Mouse (Mus musculus) stomach, embryonic 16.5 days (tissue): ENCODE data around the gene Tmem265. TPM values are rescaled to one million over a fixed set of nuclear protein-coding genes. Genes with fewer than 3 reads are reported as not detected.

Experiments
- ATAC-seq: fragments of 200-750 bp; cut with Nextera tagmentation; 2 replicates; pipeline ENCODE4 v1.8.0; 2017; ENCODE audit warnings: moderate number of reproducible peaks, moderate TSS enrichment; ENCODE audit not compliant: insufficient read depth, low FRiP score
- H3K27ac ChIP-seq: fragments of 300-500 bp; sonication (generic); 2 replicates; pipeline ENCODE4 v1.5.1; 2014; ENCODE audit warnings: low read length
- H3K27me3 ChIP-seq: fragments of 300-500 bp; sonication (generic); 2 replicates; pipeline ENCODE4 v1.6.1; 2014; ENCODE audit warnings: low read length, control low read depth, mixed read lengths; ENCODE audit not compliant: control insufficient read depth, insufficient read depth
- H3K36me3 ChIP-seq: fragments of 300-500 bp; sonication (generic); 2 replicates; pipeline ENCODE4 v1.6.1; 2014; ENCODE audit warnings: low read length; ENCODE audit not compliant: control insufficient read depth, insufficient read depth
- H3K4me1 ChIP-seq: fragments of 300-500 bp; sonication (generic); 2 replicates; pipeline ENCODE4 v1.6.1; 2014; ENCODE audit warnings: low read length, control low read depth, mixed read lengths; ENCODE audit not compliant: control insufficient read depth, insufficient read depth
- H3K4me2 ChIP-seq: fragments of 300-500 bp; sonication (generic); 2 replicates; pipeline ENCODE4 v1.6.1; 2014; ENCODE audit warnings: low read depth, low read length, mixed read lengths
- H3K4me3 ChIP-seq: fragments of 300-500 bp; sonication (generic); replicated peaks from 2 replicates; pipeline ENCODE4 v1.5.1; 2014; ENCODE audit warnings: mild to moderate bottlenecking, low read length
- H3K9ac ChIP-seq: fragments of 300-500 bp; sonication (generic); 2 replicates; pipeline ENCODE4 v1.6.1; 2014; ENCODE audit warnings: low read length
- H3K9me3 ChIP-seq: fragments of 300-500 bp; sonication (generic); replicated peaks from 2 replicates; pipeline ENCODE4 v1.6.1; 2016; ENCODE audit warnings: low read length, control low read depth; ENCODE audit not compliant: control insufficient read depth
- WGBS: fragments of 180-500 bp; shearing (Covaris S2); extraction: QIAGEN DNeasy Blood & Tissue Kit; methylation state at CpG from one replicate; pipeline ENCODE4 v1.1.7; 2014; 5-methylcytosine and 5-hydroxymethylcytosine counted together
- polyA plus RNA-seq: library from polyadenylated mRNA; unstranded; fragments of >200 nt; fragmentation: Nextera tagmentation; extraction: Ambion mirVana; gene quantifications from 2 replicates; pipeline ENCODE4 v1.2.1, GENCODE M21; 2015

Gene Tmem265
- polyA plus RNA-seq, 1 experiment from 2014 or later: 10.1 TPM

- no peak overlapping the region for H3K4me3 ChIP-seq
- no peaks in the 10 kb centered on the region for H3K4me1 ChIP-seq
- 95% methylated on average over 7 of the region's 7 CpGs for WGBS
- H3K36me3 ChIP-seq: peaks cover 29% of the 10 kb centered on the region
- no peaks in the 10 kb centered on the region for H3K27me3 ChIP-seq
- H3K9ac ChIP-seq: no peak overlapping the region
- no peak for ATAC-seq
- no peaks in the 10 kb centered on the region for H3K9me3 ChIP-seq
- H3K27ac ChIP-seq: no peak overlapping the region
- H3K4me2 ChIP-seq: no peak overlapping the region
Measured at GRCm38 (mm10) chr7:127600612-127601011, 39.4 kb downstream of the Tmem265 start.

GRCm38 (mm10) chr7:127601735-127602134, 40.5 kb downstream of the Tmem265 start:
- Histone ChIP-seq H3K27ac (no peak overlapping the region), H3K9ac (no peak overlapping the region), H3K36me3 (peaks cover 18% of the 10 kb centered on the region), H3K4me3 (no peak overlapping the region), H3K9me3 (no peaks in the 10 kb centered on the region), H3K4me2 (no peak overlapping the region), H3K4me1 (no peaks in the 10 kb centered on the region), H3K27me3 (no peaks in the 10 kb centered on the region)
- ATAC-seq: no peak
- 80% methylated on average over 4 of the region's 4 CpGs for WGBS

DNA sequence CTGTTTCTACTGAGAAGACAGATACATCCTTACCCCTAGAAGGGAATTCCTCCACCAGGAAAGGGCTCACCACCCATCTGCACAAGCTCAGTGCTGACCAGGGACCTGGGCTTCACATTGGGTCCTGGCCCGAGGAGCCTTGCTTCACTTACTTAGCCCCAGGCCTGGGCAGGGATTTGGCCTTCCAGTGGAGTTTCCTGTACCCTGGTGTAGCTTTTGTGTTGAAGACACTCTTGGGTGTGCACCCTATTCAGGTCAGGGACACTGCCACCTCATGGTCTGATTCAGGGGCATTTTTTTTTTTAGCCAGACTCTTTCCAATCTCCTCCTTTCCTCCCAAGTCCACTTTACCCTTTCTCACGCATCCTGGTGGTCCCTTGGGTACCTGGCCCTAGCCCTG, 41.7 kb downstream of the Tmem265 start:
- Histone ChIP-seq H3K4me1 (no peaks in the 10 kb centered on the region), H3K36me3 (peaks cover 6% of the 10 kb centered on the region; the same call in 1 of the 2 replicates), H3K9me3 (no peaks in the 10 kb centered on the region), H3K4me3 (no peak overlapping the region), H3K27ac (no peak overlapping the region), H3K4me2 (no peak overlapping the region), H3K9ac (no peak overlapping the region), H3K27me3 (no peaks in the 10 kb centered on the region)
- WGBS: 91% methylated on average over 2 of the region's 2 CpGs
- ATAC-seq: no peak

DNA sequence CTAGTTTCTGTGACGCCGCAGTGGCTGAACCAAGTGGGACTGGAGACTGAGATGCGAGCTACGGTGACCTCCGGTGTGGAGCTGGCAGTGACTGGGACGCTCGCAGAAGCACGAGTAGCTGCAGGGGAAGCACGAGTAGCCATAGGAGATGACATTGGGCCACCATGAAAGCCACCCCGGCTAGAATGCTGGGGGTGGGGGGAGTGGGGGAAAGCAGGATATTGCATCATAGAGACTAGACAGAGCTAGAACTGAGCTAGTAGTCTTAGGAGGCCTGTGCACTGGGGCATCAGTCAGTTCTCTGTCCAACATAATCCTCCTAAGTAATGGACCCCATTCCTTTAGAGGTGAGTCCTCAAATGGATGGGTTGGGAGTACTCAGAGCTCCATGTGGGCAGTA, 43.1 kb downstream of the Tmem265 start:
- peaks cover 18% of the 10 kb centered on the region; the same call in 1 of the 2 replicates for H3K36me3 ChIP-seq

DNA sequence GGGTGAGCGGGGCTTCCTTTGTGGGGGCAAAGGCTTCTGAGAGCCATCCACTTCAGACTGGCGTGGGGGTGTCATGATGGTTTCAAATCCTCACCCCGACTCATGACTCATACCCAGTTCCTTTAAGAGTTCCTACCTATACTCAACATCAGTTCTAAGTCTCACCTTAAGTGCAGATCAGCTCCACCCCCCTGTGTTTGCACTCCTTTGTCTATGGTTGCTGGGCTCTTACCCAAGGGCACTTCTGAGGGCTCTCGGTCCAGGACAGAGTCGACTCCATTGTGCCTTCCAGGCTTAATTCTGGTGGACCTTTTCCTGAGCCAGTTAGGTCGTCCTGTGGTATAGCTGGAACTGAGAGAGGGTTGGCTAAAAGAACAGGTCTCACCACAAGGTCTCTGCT, 46.0 kb downstream of the Tmem265 start:
- Histone ChIP-seq H3K27me3 (no peaks in the 10 kb centered on the region), H3K4me3 (no peak overlapping the region), H3K9ac (no peak overlapping the region), H3K4me2 (no peak overlapping the region), H3K9me3 (0 out of 2 replicates have a peak, but pooled peaks cover 6% of the 10 kb centered on the region), H3K36me3 (peaks cover 42% of the 10 kb centered on the region), H3K27ac (no peak overlapping the region), H3K4me1 (no peaks in the 10 kb centered on the region)
- 69% methylated on average over 6 of the region's 6 CpGs for WGBS
- ATAC-seq: no peak

More for the DNA sequence above, 43.1 kb downstream of the Tmem265 start:
- 86% methylated on average over 10 of the region's 10 CpGs for WGBS
- H3K4me2 ChIP-seq: no peak overlapping the region
- H3K9ac ChIP-seq: no peak overlapping the region
- H3K27ac ChIP-seq: no peak overlapping the region
- no peaks in the 10 kb centered on the region for H3K4me1 ChIP-seq
- H3K4me3 ChIP-seq: no peak overlapping the region
- H3K9me3 ChIP-seq: no peaks in the 10 kb centered on the region
- H3K27me3 ChIP-seq: no peaks in the 10 kb centered on the region
- ATAC-seq: no peak

- no peak for ATAC-seq
- H3K9ac ChIP-seq: no peak overlapping the region
- no peak overlapping the region for H3K27ac ChIP-seq
- 95% methylated on average over 29 of the region's 29 CpGs for WGBS
- H3K27me3 ChIP-seq: no peaks in the 10 kb centered on the region
- H3K9me3 ChIP-seq: 0 out of 2 replicates have a peak, but pooled peaks cover 6% of the 10 kb centered on the region
- no peak overlapping the region for H3K4me3 ChIP-seq
- peaks cover 49% of the 10 kb centered on the region for H3K36me3 ChIP-seq
- no peak overlapping the region for H3K4me2 ChIP-seq
- peaks cover 13% of the 10 kb centered on the region for H3K4me1 ChIP-seq
Measured at GRCm38 (mm10) chr7:127611011-127611410, 49.8 kb downstream of the Tmem265 start.

DNA sequence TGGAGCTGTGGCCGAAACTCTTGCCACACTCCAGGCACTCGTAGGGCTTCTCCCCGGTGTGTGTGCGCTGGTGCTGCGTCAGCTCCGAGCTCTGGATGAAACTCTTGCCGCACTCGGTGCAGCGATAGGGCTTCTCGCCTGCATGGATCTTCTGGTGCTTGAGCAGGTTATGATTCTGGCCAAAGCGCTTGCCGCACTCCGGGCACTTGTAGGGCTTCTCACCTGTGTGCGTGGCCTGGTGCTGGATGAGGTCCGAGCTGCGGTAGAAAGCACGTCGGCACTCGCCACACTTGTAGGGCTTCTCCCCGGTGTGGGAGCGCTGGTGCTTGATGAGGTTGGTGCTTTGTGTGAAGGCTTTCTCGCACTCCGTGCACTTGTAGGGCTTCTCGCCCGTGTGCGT, 50.4 kb downstream of the Tmem265 start:
- no peak for ATAC-seq
- no peak overlapping the region for H3K27ac ChIP-seq
- H3K4me3 ChIP-seq: no peak overlapping the region
- H3K9ac ChIP-seq: no peak overlapping the region
- H3K4me1 ChIP-seq: peaks cover 16% of the 10 kb centered on the region
- no peaks in the 10 kb centered on the region for H3K27me3 ChIP-seq
- no peak overlapping the region for H3K4me2 ChIP-seq
- 0 out of 2 replicates have a peak, but pooled peaks cover 6% of the 10 kb centered on the region for H3K9me3 ChIP-seq
- WGBS: 96% methylated on average over 26 of the region's 26 CpGs
- H3K36me3 ChIP-seq: peaks cover 49% of the 10 kb centered on the region

- Histone ChIP-seq H3K4me2 (no peak overlapping the region), H3K27ac (no peak overlapping the region), H3K9ac (peak overlapping the region; percentile 96; the same call in 1 of the 2 replicates), H3K4me3 (no peak overlapping the region), H3K36me3 (peaks cover 43% of the 10 kb centered on the region), H3K27me3 (no peaks in the 10 kb centered on the region), H3K4me1 (peaks cover 16% of the 10 kb centered on the region), H3K9me3 (0 out of 2 replicates have a peak, but pooled peaks cover 6% of the 10 kb centered on the region)
- 85% methylated on average over 8 of the region's 8 CpGs for WGBS
- no peak for ATAC-seq
Measured at GRCm38 (mm10) chr7:127613501-127613900, 52.3 kb downstream of the Tmem265 start.

DNA sequence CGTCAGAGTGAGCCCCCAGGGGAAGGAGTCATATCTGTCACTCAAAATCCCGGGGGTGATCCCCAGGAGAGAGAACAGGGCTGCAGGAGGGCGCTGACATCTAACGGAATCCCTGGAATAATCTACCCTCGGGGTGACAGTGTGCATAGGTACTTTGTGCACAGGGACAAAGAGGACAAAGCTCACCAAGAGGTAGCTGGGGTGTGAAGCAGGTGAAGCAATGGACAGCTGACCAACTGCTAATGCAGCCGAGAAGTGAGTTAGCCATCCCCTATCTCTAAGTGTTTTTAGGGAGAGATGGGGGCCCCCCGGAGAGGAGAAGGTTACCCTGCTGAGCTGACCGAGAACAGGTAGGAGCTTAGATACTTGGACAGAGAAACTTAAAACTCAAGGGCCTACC, 52.9 kb downstream of the Tmem265 start:
- Histone ChIP-seq H3K4me3 (peak overlapping the region; percentile 100), H3K4me1 (peaks cover 16% of the 10 kb centered on the region), H3K36me3 (peaks cover 37% of the 10 kb centered on the region), H3K9ac (peak overlapping the region; percentile 96), H3K4me2 (peak overlapping the region; percentile 79), H3K27me3 (no peaks in the 10 kb centered on the region), H3K27ac (peak overlapping the region; percentile 89), H3K9me3 (0 out of 2 replicates have a peak, but pooled peaks cover 6% of the 10 kb centered on the region)
- 26% methylated on average over 8 of the region's 8 CpGs for WGBS
- ATAC-seq: no peak
